Mouse (Mus musculus) bone marrow, adult 2 months (tissue): ENCODE measurements around the gene Gm49366.

ENCODE experiments used
- CTCF ChIP-seq: fragments of 200-500 bp; IDR thresholded peaks from 2 replicates; pipeline ENCODE4 v1.5.1; 2011; ENCODE audit warnings: low read length, control low read depth; ENCODE audit not compliant: control insufficient read depth, insufficient read depth
- POLR2A ChIP-seq: fragments of 200-500 bp; IDR thresholded peaks from 2 replicates; pipeline ENCODE4 v1.6.1; 2011; ENCODE audit warnings: low read depth, mild to moderate bottlenecking, control low read depth, low read length, borderline replicate concordance; ENCODE audit not compliant: control insufficient read depth

DNA sequence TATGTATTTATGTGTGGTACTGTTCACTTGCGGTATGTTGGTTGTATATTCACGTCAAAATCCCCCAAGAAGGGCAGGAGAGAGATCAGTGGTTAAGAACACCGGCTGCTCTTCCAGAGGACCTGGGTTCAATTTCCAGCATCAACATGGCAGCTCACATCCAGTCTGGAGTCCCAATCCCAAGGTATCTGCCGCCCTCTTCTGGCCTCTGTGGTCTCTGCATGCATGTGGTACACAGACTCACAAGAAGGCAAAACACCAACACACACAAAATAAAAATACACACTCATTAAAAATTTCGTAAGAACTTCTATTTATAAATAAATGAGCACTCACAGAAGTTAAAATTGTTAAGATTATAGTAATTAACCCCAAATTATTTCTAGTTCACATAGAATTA lies 24.5 kb downstream of the Gm49366 start:
- TF ChIP-seq POLR2A (no peak), CTCF (peak; percentile 57; the same call in 1 of the 2 replicates)
